Mouse (Mus musculus): Measurements from ENCODE around the gene Ppil3. TPM values are rescaled to one million over a fixed set of nuclear protein-coding genes. Genes with fewer than 3 reads are reported as not detected.
A peak's percentile ranks its signal among the peaks of the same experiment; 100 is the strongest.

Gene Ppil3
- total RNA-seq, 2 experiments from 2014 or later = 27.1 to 27.9 TPM

DNA sequence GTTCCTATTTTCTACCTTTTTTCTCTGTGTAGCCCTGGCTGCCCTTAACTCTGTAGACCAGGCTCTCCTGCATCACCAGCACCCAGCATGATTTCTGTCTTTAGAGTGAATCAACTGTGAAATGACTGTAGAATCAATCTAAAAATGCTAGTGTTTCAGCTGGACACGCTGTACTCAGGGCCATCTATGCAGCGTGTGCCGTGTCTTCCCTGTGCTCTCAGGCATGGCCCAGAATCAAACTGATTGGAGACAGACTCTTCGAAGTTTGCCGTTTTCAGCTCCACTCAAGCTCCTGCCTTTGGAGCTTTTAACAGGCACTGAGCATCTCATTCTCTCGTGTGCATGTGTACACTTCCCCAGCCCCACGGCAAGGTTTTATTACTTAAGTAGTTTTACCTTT lies 34.5 kb downstream of the Ppil3 start:
- intact Hi-C loops (cut with DNase I) = no loop called here
- no peak for DNase-seq (ENCODE audit: low spot score in 2 of 2)

DNA sequence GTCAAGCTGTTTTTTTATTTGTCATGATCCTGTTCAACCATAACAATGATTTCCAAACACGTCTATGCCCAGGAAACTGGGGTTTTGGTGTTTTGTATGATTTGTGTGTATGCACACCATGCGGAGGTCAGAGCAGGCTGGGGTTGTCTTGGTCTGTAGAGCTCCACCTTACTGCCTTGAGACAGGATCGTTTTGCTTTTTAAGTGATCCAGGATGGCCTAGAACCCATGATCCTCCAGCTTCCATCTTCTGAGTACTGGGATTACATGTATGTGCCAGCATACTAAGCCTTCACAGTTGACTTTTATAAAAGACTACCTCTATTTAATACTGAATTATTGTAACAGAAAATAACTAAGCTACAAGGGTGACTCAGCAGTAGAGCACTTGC lies 35.1 kb downstream of the Ppil3 start:
- intact Hi-C loops (cut with DNase I) = no loop called here
- no peak for DNase-seq (ENCODE audit: low spot score in 2 of 2)

DNA sequence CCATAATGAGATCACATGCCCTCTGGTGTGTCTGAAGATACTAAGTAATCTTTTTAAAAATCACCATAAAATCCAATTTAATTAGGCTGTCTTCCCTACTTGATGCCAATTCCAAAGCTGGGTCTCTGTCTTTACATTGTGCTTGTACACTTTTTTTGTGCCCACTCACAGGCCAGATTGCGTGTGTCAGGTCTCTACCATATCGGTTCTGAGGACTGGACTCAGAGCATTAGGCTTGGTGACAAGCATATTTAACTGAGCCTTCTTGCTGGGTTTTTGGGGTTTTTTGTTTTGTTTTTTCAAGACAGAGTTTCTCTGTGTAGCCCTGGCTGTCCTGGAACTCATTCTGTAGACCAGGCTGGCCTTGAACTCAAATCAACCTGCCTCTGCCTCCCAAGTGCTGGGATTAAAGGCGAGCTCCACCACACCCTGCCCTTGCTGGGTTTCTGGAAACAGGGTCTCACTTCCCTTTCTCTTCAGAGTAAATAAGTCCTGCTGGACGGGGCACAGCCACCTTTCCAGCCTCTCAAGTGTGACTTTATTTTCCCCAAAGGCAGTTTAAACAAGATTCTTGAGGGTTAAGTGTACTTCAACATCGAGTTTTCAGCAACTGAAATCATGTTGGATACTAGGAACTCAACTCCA lies 35.6 kb downstream of the Ppil3 start:
- intact Hi-C loops (cut with DNase I) = no loop called here
- DNase-seq (ENCODE audit: low spot score in 2 of 2) = no peak

DNA sequence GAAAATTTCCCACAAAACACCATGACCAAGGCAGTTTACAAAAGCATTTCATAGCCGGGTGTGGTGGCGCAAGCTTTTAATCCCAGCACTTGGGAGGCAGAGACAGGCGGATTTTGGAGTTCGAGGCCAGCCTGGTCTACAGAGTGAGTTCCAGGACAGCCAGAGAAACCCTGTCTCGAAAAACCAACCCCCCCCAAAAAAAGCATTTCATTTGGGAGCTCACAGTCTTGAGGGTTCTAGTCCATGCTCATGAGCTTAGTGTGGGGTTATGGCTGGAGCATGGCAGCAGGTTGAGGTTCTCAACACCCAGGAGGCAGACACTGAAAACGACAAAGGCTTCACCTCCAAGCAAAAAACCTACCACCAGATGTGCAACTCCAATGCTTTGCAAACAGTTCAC lies 37.1 kb downstream of the Ppil3 start:
- intact Hi-C loops (cut with DNase I) = no loop called here
- no peak for DNase-seq (ENCODE audit: low spot score in 2 of 2)

DNA sequence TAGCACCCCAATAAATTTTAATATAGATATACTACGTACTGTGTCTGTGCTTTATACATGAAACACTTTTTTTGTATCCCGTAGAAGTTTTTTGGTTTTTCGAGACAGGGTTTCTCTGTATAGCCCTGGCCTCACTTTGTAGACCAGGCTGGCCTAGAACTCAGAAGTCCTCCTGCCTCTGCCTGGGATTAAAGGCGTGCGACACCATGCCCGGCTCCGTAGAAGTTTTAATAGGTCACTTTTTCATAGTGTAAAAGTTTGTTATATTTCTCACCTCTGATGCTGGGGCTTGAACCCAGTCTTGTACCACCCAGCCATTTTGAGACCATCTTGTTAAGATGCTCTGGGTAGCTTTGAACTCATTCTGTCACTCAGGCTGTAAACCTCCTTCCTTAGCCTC lies 38.0 kb downstream of the Ppil3 start:
- intact Hi-C loops (cut with DNase I) = no loop called here
- no peak for DNase-seq (ENCODE audit: low spot score in 2 of 2)

DNA sequence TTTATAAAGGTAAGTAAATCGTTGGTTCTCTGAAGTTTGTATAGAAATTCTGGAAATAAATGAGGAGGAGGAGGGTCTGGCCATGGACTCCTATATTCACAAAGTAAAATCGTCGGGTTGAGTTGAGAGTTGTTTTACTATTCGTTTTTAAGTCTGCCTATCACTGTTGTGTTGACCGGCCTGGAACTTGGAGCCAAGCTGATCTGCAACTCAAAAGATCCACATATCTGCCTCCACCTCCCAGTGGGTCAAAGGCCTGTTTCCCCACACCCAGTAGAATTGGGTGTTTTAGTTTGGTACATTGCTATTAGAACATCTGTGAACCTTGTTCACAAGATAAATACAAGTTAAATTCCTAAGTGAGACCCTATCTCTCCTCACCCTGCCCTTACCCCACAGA lies 41.5 kb downstream of the Ppil3 start:
- no peak for DNase-seq (ENCODE audit: low spot score in 2 of 2)
- intact Hi-C loops (cut with DNase I) = no loop called here

DNA sequence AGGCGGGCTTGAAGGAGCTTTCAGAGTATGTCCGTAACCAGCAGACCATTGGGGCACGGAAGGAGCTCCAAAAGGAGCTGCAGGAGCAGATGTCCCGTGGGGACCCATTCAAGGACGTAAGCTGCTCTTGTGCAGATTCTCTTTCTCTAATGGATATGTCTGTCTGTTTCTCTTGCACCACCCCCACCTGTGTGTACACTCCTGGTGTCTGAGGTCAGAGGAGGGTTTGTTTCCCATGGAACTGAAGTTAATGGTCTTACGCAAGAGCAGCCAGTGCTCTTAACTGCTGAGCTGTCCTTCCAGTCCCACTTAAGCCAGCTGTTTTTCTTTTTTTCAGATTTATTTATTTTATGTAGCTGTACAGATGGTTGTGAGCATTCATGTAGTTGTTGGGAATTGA lies 43.9 kb downstream of the Ppil3 start:
- no peak for DNase-seq (ENCODE audit: low spot score in 2 of 2)
- intact Hi-C loops (cut with DNase I) = no loop called here

DNA sequence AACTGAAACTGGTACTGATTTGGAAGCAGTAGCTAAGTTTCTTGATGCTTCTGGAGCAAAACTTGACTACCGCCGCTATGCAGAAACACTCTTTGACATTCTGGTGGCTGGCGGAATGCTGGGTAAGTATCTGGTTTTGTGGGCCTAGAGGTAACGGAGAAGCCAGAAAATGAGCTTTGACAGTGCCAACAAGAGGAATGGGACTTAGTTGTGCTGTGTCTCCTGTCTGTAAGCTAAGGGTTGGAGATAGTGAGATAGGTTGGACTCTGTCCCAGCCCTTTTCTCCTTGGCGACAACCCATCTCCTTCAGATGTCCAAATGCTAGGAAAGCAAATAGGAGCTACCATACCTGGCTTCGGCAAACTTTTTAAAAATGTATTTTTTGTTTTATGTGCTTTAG lies 47.6 kb downstream of the Ppil3 start:
- intact Hi-C loops (cut with DNase I) = loop anchor here (5.0 kb wide), 1 partner anchor 510 kb away; no protein-coding TSS in a partner anchor

DNA sequence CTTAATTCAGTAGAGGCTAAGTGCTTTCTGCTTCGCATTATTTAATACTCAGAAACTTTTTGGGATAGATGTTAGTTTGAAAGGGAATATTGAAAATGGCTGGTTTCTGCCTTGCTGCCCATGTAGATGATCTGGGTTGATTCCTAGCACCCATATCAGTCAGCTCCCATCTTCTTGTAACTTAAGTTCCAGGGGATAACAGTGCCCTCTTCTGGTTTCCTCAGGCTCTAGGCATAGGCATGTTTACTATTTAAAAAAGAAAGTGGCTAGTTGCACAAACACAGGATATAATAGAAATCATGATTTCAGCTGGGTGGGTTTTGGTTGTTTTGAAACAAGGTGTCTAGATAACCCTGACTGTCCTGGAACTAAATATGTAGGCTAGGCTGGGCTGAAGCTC lies 49.1 kb downstream of the Ppil3 start:
- intact Hi-C loops (cut with DNase I) = loop anchor here (5.0 kb wide), 1 partner anchor 511 kb away; no protein-coding TSS in a partner anchor
- no peak for DNase-seq (ENCODE audit: low spot score in 2 of 2)

More for the DNA sequence above, 47.6 kb downstream of the Ppil3 start:
- no peak for DNase-seq (ENCODE audit: low spot score in 2 of 2)

DNA sequence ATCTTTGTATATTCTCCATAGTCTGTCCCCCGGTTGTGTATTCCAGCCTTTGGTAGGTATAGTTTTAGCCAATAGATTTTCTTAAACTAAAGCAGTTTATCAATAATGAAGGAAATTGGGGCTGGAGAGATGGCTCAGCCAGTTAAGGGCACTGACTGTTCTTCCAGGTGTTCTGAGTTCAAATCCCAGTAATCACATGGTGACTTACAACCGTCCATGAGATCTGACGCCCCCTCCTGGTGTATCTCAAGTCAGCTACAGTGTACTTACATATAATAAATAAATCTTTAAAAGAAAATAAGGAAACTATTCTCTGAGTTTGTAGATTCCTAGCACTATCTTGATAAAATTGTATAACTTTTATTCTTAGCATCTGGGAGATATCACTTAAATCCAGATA lies 49.9 kb downstream of the Ppil3 start:
- no peak for DNase-seq (ENCODE audit: low spot score in 2 of 2)
- intact Hi-C loops (cut with DNase I) = loop anchor here (5.0 kb wide), 1 partner anchor 512 kb away; no protein-coding TSS in a partner anchor

DNA sequence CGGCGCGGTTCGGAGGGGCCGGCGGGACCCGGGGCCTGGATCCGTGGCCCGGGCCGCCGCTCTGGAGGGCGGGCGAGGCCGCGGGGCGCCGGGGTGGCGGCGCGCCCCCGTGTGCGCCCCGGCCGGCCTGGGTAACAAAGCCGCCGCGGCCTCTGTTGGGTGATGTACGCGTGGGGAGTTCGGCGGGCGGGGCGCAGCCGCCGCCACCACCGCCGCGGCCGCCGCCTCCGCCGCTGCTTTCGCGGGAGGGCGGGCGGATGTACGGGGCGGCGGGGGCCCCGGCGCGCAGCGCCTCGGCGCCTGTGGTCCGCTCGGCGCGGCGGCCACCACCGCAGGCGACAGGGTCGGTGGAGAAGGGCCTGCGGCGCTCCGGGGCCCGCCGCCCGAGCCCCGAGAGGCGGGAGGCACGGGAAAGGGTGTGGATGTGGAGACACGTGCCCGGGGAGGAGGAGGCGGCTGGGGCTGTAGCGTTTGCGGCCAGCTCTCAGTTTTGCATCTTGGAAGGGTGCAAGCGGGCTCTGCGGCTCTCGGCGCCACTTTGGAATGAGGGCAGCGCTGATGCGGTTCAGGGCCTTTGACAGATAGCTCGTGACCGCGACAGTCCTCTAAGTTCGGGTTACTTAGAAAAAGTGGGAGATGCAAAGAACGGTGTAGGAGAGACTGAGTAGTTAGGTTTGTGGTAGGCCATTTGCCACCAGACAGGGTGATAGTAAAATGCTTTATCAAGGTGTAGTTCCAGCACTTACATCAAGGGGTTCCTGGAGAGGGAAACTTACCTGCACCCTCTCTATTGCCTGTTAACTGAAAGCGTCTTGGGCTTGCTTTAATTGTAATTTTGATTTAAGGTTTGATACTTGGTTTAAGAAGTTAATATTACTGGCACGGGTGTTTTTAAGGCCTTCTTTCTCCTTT lies 51.7 kb downstream of the Ppil3 start:
- peak; percentile 65 for DNase-seq (ENCODE audit: low spot score in 2 of 2)
- intact Hi-C loops (cut with DNase I) = no loop called here

DNA sequence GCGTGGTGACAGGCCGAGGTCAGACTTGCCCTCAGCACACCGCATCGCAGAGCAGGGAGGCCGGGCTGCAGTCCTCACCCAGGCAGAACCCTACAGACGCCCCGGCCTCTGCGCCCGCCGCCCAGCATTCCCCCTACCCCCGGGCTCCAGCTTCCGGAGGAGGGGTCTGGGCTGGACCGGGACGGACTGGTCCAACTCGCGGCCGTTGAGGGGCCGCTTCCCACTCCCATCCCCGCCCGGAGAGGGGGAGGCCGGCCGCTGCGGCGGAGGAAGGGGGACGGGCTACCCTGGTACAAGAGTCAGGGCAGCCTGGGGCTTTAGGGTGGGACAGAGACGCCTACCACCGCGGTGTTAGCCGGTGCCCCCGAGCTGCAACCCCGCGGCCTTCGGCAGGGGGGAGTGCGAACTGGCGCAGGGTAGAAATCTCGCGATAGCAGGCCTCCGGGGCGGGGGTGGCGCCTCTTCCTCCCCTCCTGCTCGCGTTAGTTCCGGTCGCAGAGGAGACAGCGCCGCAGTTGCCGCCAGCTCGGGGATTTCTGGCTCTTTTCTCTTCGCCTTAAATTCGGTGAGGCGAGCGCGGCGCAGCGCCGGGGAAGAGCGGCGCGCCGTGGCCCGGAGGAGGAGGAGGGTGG lies 52.5 kb downstream of the Ppil3 start, which contains the start of gene Bzw1:
Gene Bzw1, plus strand, starts transcription at position 247 of the 632 bp plus-strand sequence.
- DNase-seq (ENCODE audit: low spot score in 2 of 2) = peak; percentile 92 to 93
- intact Hi-C loops (cut with DNase I) = no loop called here

DNA sequence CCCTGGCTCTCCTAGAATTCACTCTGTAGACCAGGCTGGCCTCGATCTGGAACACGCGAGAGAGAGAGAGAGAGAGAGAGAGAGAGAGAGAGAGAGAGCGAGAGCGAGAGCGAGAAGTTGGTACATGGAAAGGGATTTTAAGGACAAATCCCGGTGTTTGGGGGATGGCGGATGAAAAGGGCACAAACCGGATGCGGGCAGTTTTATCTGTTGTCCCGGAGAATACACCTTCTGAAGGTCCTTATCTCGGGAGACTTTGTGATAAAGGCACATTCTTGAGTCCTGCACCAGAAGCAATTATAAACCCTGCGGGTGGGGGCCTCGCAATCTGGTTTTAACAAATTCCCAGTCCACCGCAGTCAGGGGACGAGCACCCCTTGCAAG lies 53.0 kb downstream of the Ppil3 start:
- intact Hi-C loops (cut with DNase I) = no loop called here
- no peak for DNase-seq (ENCODE audit: low spot score in 2 of 2)

DNA sequence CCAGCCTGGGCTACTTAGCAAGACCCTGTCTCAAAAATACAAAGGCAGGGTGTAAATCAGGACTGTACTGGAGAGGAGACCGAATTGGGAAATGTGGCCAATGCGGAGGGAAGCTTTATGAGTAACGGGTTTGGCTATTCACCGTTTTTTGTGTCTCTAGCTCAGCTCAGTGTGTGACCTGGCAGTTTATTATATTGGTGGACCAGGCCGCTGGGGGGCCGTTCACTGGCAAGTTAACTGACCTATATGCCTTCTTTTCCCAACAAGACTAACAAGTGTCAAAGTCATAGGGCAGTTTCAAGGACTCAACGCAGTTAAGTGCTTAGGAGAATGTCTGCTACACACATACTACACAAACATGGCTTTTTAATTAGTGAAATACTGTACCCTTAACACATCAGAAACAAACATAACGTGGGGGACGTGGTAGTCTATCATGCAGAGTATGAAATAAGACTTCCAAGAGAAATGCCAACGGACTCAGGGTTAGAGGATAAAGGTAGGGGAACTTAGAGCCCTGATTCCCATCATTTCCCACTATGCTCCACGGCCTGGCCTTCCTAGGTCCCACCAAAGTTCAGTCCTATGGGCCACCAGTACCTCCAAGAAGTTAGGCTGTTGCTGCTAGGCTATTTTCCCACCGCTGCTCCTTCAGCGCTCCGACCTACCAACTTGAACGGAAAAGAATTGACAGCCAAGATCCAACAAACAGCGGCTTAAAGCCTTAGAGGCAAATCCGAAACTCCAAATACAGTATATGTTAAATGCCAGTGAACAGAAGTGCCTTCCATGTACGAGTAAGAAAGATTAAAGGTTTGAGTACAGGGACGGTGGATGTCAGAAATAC lies 53.6 kb downstream of the Ppil3 start:
- intact Hi-C loops (cut with DNase I) = no loop called here
- no peak for DNase-seq (ENCODE audit: low spot score in 2 of 2)

DNA sequence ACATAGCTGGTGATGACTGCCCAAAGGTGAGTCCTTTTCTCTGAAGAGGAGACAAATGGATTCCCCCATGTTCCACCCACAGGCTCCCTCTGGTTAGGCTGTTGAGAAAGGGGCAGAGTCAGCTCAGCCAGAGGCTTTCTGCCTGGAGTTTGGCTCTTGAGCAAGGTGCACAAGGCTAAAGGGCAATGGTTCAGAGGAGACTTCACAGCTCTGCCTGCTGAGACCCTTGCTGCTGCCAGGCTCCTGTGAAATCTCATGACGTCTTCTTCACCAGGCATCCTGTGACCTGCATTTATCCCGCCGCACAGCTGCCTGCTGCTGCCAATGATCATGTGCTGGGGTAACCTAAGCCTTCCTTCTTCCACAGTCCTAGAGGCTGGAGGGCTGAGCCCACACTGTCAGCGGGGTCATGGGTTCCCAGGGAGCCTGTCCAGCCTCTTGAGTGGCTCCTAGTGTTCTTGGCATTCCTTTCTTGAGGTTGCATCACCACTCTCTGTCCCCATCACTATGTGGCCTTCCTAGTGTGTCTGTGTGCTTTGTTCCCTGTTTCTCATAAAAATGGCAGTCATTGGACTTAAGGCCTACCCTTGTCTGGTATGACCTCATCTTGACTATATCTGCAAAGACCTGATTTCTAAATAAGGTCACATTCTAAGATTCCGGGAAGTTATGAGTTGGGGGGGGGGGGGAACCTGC lies 62.6 kb downstream of the Ppil3 start:
- DNase-seq (ENCODE audit: low spot score in 2 of 2) = no peak
- intact Hi-C loops (cut with DNase I) = no loop called here
